Mouse (Mus musculus): ENCODE results near the gene Evl.
"Not testable (repeated sequence)": the region's sequence is repeated elsewhere in the genome, so short reads cannot be mapped to it uniquely, and the experiment has no call there.

The Evl gene

GRCm38 (mm10) chr12:108701221-108701620 lies 146.7 kb downstream of the Evl start:
- DNase-seq, result no peak

DNA sequence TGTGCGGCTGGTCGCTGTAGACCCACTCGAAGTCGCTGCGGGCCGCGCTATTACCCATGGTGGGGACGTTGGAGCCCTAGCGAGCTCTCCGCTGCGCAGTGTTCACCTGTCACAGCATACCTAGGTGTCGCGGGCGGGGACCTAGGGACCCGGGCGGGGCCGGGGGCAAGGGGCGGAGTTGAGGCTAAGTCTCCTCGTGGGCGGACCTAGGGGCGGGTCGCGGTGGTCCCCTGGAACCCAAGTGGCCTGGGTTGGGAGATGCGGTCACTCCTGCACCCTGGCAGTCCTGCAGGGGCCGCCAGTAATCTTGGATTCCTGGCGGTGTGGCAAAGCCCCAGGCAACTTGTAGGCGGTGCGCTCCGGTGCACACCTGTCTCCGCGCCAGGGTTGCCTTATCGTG lies 147.7 kb downstream of the Evl start, which contains the start of gene Degs2:
Degs2 (minus strand) TSS at position 131 of the 400 bp plus-strand sequence.
- no peak for DNase-seq

DNA sequence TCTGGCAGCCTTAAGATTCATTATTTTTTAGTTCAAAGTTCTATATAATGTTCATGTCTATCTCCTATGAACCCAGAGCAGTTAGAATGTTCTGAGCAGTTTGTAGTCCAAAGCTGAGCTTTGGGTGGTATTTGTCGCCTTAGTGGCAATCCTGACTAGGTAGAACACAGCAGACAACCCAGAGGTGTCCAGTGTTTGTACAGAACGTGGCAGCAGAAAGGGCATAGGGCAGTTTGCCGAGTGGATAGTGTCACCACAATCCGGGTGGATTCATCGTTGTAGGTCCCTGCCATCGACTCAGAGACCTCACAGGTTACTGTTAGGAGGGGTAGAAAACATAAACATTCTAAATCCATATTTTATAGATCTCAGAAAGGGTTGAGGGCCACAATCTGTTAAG lies 151.0 kb downstream of the Evl start:
- DNase-seq, result no peak

DNA sequence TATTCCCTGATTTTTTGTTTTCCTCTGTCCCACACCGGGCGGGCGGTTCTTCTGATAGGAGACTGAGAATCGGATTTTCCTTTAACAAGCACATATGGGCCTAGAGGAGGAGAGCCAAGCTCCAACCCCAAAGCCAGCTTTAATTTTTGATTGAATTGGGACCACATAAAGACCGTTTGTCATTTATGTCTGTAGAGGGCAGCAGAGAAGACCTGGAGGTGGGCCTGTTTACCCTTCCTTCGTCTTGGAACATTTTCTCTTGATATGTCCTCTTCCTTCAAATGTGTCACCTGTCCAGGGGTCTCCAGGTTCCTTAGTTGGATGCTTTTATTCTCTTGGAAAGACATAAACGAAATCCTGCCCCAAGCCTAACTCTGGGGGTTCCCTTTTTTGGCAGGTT lies 151.6 kb downstream of the Evl start:
- peak; percentile 13 for DNase-seq

GRCm38 (mm10) chr12:108709386-108709785 lies 154.9 kb downstream of the Evl start:
- DNase-seq, result no peak

DNA sequence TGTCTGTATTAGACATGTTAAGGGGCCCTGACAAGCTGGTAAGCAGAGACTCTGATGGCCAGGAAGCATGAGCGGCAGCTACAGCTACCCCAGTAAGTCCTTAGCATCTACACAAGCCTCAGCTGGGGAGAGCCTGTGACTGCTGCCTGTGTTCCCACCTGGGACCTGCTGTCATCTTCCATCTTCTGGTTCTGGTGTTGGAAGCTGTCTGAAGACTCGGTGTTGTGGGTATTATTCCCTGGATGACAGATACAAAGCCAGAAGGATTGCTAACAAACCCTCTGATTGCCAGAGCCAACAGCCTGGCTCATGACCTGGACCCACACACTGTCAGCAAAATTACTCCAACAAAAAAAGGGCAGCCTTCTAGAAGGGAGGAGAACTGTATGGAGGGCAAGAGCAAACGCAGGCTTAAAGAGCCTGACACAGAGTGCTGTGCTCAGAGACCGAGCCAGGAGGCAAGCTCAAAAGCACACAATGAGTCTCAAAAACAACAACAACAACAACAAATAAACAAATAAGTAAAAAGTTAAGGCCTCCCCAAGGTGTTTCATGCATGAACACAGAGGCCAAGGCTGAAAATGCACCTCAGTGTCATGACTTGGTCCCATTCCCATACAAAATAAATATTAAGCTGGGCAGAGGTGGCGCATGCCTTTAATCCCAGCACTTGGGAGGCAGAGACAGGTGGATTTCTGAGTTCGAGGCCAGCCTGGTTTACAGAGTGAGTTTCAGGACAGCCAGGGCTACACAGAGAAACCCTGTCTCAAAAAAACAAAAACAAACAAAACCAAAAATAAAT lies 155.6 kb downstream of the Evl start:
- DNase-seq, result no peak

DNA sequence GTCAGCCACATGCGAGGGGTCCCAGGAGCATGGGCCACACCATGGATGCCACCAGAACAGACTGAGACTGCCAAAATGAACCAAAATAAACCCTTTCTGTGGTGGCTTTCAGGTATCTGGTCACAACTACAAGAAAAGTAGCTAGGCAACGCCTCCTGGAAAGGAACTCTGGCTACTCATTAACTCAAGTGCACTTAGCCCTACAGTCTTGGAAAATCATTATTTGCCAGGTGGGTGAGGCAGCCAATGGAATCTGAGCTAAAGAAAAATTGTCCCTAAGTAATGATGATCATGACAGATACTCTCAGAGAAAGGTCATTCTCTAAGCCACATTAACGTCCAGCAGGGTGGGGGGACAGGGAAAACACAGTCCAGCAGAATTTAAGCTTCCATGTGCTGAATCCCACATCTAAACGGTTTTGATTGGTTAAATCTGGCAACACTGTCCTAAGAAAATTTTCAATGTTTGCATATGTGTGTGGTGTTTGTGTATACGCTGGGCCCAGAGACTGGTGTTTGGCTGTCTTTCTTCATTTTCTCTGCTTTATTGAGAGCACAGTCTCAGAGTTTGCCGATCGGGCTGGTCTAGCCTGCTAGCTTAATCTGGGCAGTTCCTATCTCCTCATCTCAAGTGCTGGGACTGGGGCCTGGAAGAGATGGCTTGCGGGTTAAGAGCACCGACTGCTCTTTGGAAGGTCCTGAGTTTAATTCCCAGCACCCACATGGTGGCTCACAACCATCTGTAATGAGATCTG lies 156.5 kb downstream of the Evl start:
- DNase-seq, result no peak

GRCm38 (mm10) chr12:108712481-108712880 lies 158.0 kb downstream of the Evl start:
- DNase-seq, result no peak

GRCm38 (mm10) chr12:108713972-108714371 lies 159.5 kb downstream of the Evl start:
- DNase-seq, result not testable (repeated sequence)

- DNase-seq, result no peak
Observed at GRCm38 (mm10) chr12:108715854-108716253, 161.3 kb downstream of the Evl start.

DNA sequence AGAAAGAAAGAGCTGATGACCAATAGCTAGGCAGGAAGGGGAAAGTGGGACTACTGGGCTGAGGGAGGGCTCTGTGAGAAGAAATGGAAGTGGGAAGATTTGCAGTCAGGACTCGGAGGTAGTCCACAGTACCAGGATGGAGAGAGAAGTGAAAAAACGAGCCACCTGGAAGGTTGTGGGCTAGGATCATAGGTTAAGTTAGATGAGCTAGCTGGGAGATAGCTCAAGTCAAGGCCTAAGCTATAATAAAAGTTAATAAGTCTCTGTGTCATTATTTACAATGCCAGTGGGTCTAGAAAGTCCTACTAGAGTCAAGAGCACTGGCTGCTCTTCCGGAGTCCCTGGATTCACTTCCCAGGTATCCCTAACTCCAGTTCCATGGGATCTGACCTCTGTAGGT lies 164.0 kb downstream of the Evl start:
- DNase-seq, result no peak

DNA sequence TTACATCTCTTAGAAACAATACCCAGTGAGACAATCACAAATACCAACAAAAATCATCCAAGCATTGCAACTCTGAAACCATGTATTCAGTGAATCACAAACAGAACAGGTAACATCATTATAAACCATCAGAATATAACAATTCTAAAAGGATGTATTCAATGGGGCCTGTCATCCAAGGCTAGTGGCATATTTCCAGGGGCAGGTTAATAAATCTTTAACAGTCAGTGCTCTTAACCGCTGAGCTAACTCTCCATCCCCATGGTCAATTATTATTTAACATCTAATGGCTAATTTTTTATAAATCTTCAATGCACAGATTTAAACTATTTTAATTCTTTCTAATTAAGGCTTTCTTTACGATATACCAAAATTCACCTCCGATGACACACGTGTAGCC lies 167.9 kb downstream of the Evl start:
- DNase-seq, result no peak

- DNase-seq, result no peak
Observed at GRCm38 (mm10) chr12:108723841-108724240, 169.3 kb downstream of the Evl start.

DNA sequence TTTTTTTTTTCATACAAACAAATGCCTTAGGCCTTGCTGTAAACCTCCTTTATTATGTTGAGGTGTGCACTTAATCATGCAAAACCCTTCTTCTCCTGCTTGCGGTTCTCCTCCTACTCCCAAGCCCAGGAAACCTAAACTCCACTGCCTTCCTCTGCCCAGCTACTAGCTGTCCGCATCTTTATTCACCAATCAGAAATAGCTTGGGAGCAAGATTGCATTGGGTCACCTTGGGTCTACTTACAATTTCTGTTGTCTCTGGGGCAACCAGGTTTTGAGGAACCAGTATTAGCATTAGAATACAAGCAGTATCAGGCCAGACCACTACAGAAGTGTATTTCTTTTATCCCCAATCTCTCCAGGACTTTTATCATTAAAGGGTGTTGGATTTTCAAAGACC lies 179.9 kb downstream of the Evl start:
- no peak for DNase-seq

DNA sequence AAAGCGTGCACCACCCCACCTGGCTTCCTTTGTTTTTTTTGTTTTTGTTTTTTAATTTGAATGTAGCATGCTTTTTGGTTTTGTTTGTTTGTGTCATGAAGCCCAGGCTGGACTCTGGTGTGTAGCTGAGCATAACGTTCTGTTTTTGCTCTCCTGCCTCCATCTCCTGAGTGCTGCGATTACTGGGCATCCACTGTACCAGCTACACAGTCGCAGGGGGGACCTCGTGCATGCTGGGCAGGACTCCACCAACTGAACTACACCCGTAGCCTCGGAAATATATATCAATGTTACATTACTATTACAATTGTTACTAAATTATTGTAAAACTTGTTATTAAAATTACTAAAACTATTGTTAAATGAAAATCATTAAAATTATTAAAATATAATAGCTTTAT lies 183.3 kb downstream of the Evl start:
- DNase-seq, result no peak

Data from cerebellum, adult 9-10 months (tissue).